Mouse (Mus musculus): ENCODE results near the gene Mff. TPM values are rescaled to one million over a fixed set of nuclear protein-coding genes. Genes with fewer than 3 reads are reported as not detected.

Mff gene
- total and polyA plus RNA-seq, 2 experiments from 2014 or later, result 364 to 410 TPM

- WGBS, result 76% methylated on average over 4 of the region's 4 CpGs
- ATAC-seq (no peak), DNase-seq (ENCODE audit: low spot score) (no peak)
- Histone ChIP-seq H3K4me1 (ENCODE audit: insufficient read depth, low read length) (no peaks in the 10 kb centered on the region), H3K9ac (replicated peaks; ENCODE audit: low read length) (no peak overlapping the region), H3K4me3 (ENCODE audit: low read length) (no peak overlapping the region), H3K4me2 (ENCODE audit: low read depth, low read length) (no peak overlapping the region), H3K27ac (no peak overlapping the region), H3K9me3 (ENCODE audit: low read length) (no peaks in the 10 kb centered on the region), H3K27me3 (ENCODE audit: insufficient read depth, low read length) (no peaks in the 10 kb centered on the region), H3K36me3 (ENCODE audit: insufficient read depth, low read length) (0 out of 2 replicates have a peak, but pooled peaks cover 13% of the 10 kb centered on the region)
- TF ChIP-seq CTCF (IDR thresholded peaks at IDR 0.05; ENCODE audit: low read depth), result no peak
Measured at GRCm38 (mm10) chr1:82746408-82746807, 21.7 kb downstream of the Mff start.

- no peak for DNase-seq (ENCODE audit: low spot score)
Measured at GRCm38 (mm10) chr1:82747714-82748452, 23.2 kb downstream of the Mff start.

GRCm38 (mm10) chr1:82759520-82759919, 34.8 kb downstream of the Mff start:
- Histone ChIP-seq H3K27ac (no peak overlapping the region), H3K4me3 (ENCODE audit: low read length) (no peak overlapping the region), H3K27me3 (ENCODE audit: insufficient read depth, low read length) (no peaks in the 10 kb centered on the region), H3K9ac (replicated peaks; ENCODE audit: low read length) (no peak overlapping the region), H3K9me3 (ENCODE audit: low read length) (no peaks in the 10 kb centered on the region), H3K4me1 (ENCODE audit: insufficient read depth, low read length) (no peaks in the 10 kb centered on the region), H3K4me2 (ENCODE audit: low read depth, low read length) (no peak overlapping the region), H3K36me3 (ENCODE audit: insufficient read depth, low read length) (peaks cover 8% of the 10 kb centered on the region)
- no peak for ATAC-seq
- DNase-seq (ENCODE audit: low spot score), result no peak
- WGBS, result 95% methylated on average over 1 of the region's 1 CpGs
- TF ChIP-seq CTCF (IDR thresholded peaks at IDR 0.05; ENCODE audit: low read depth), result peak; percentile 37; the same call in 1 of the 2 replicates

More at GRCm38 (mm10) chr1:82747714-82748452, 23.2 kb downstream of the Mff start:
- no peak overlapping the region for H3K4me2 ChIP-seq (ENCODE audit: low read depth, low read length)
- no peak overlapping the region for H3K9ac ChIP-seq (replicated peaks; ENCODE audit: low read length)
- no peaks in the 10 kb centered on the region for H3K27me3 ChIP-seq (ENCODE audit: insufficient read depth, low read length)
- peaks cover 16% of the 10 kb centered on the region for H3K36me3 ChIP-seq (ENCODE audit: insufficient read depth, low read length)
- ATAC-seq, result no peak
- 91% methylated on average over 2 of the region's 2 CpGs for WGBS
- no peak overlapping the region for H3K27ac ChIP-seq
- H3K4me3 ChIP-seq (ENCODE audit: low read length), result no peak overlapping the region
- H3K9me3 ChIP-seq (ENCODE audit: low read length), result no peaks in the 10 kb centered on the region
- no peak for TF ChIP-seq CTCF (IDR thresholded peaks at IDR 0.05; ENCODE audit: low read depth)
- H3K4me1 ChIP-seq (ENCODE audit: insufficient read depth, low read length), result no peaks in the 10 kb centered on the region

DNA sequence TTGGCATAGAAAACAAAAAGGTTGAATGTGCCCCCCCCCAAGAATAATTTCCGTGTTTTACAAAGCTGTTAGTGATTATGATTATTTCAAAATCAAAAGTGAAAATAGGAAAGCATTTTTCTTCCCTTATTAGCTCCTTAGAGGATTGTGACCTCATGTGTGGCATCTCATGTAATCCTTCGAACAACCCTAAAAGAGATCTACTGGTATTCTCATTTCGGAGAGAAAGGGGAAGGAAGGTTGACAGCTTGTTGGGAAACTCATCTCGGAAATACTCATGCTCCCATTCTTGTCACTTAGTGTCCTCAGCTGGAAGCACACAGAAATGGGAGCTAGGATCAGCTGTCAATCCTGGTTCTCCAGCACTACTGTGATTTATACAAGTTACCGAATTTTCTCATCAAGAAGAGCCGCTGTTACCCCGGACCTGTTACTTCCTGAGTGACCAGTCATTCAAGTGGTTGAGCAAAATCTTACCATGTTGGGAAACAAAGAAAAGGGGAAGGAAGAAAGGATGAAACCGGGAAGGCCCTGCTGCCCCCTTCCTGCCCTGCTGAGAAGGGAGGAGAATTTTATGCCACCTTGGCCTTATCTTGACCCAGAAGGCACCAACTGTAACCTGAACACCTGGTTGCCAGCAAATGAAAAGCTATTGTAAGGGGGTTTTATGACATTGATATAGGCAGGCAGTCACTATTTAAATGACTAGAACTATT, 36.9 kb downstream of the Mff start:
- 93% methylated on average over 8 of the region's 8 CpGs for WGBS
- Histone ChIP-seq H3K4me3 (ENCODE audit: low read length) (no peak overlapping the region), H3K27ac (no peak overlapping the region), H3K9ac (replicated peaks; ENCODE audit: low read length) (no peak overlapping the region), H3K4me1 (ENCODE audit: insufficient read depth, low read length) (no peaks in the 10 kb centered on the region), H3K4me2 (ENCODE audit: low read depth, low read length) (no peak overlapping the region), H3K9me3 (ENCODE audit: low read length) (no peaks in the 10 kb centered on the region), H3K36me3 (ENCODE audit: insufficient read depth, low read length) (no peaks in the 10 kb centered on the region), H3K27me3 (ENCODE audit: insufficient read depth, low read length) (no peaks in the 10 kb centered on the region)
- no peak for TF ChIP-seq CTCF (IDR thresholded peaks at IDR 0.05; ENCODE audit: low read depth)
- ATAC-seq, result no peak
- no peak for DNase-seq (ENCODE audit: low spot score)

- H3K9me3 ChIP-seq (ENCODE audit: low read length), result no peaks in the 10 kb centered on the region
- peak; percentile 19 for TF ChIP-seq CTCF (IDR thresholded peaks at IDR 0.05; ENCODE audit: low read depth)
- 87% methylated on average over 1 of the region's 1 CpGs for WGBS
- no peak for DNase-seq (ENCODE audit: low spot score)
- no peak overlapping the region for H3K27ac ChIP-seq
- H3K4me1 ChIP-seq (ENCODE audit: insufficient read depth, low read length), result no peaks in the 10 kb centered on the region
- H3K27me3 ChIP-seq (ENCODE audit: insufficient read depth, low read length), result no peaks in the 10 kb centered on the region
- no peaks in the 10 kb centered on the region for H3K36me3 ChIP-seq (ENCODE audit: insufficient read depth, low read length)
- ATAC-seq, result no peak
- H3K9ac ChIP-seq (replicated peaks; ENCODE audit: low read length), result no peak overlapping the region
- no peak overlapping the region for H3K4me2 ChIP-seq (ENCODE audit: low read depth, low read length)
- H3K4me3 ChIP-seq (ENCODE audit: low read length), result no peak overlapping the region
Measured at GRCm38 (mm10) chr1:82762274-82762673, 37.6 kb downstream of the Mff start.

- no peaks in the 10 kb centered on the region for H3K9me3 ChIP-seq (ENCODE audit: low read length)
- H3K4me3 ChIP-seq (ENCODE audit: low read length), result no peak overlapping the region
- H3K9ac ChIP-seq (replicated peaks; ENCODE audit: low read length), result no peak overlapping the region
- H3K4me2 ChIP-seq (ENCODE audit: low read depth, low read length), result no peak overlapping the region
- ATAC-seq, result no peak
- H3K27ac ChIP-seq, result no peak overlapping the region
- no peaks in the 10 kb centered on the region for H3K36me3 ChIP-seq (ENCODE audit: insufficient read depth, low read length)
- 72% methylated on average over 1 of the region's 1 CpGs for WGBS
- DNase-seq (ENCODE audit: low spot score), result no peak
- TF ChIP-seq CTCF (IDR thresholded peaks at IDR 0.05; ENCODE audit: low read depth), result no peak
- H3K4me1 ChIP-seq (ENCODE audit: insufficient read depth, low read length), result no peaks in the 10 kb centered on the region
- H3K27me3 ChIP-seq (ENCODE audit: insufficient read depth, low read length), result no peaks in the 10 kb centered on the region
Measured at GRCm38 (mm10) chr1:82766227-82766626, 41.5 kb downstream of the Mff start.

DNA sequence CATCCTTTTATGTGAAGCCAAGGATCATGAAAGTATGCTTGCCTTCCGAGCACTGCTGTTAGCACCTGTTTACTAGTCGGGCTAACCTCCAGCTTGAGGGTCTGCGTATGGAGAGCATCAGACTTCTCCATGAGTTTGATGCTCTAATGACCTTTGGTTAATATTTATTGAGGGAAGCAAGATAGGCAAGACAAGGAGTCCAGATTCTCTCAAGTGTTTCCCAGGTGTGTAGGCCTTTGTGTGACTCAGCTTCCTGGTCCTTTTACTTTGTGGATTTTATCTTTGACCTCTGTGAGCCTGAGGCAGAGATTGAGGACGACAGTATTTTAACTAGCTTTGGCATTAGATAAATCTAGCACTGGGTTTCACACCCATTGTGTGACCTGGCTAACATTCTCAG, 42.0 kb downstream of the Mff start:
- no peaks in the 10 kb centered on the region for H3K36me3 ChIP-seq (ENCODE audit: insufficient read depth, low read length)
- no peak for TF ChIP-seq CTCF (IDR thresholded peaks at IDR 0.05; ENCODE audit: low read depth)
- no peaks in the 10 kb centered on the region for H3K27me3 ChIP-seq (ENCODE audit: insufficient read depth, low read length)
- H3K27ac ChIP-seq, result no peak overlapping the region
- no peaks in the 10 kb centered on the region for H3K4me1 ChIP-seq (ENCODE audit: insufficient read depth, low read length)
- H3K4me3 ChIP-seq (ENCODE audit: low read length), result no peak overlapping the region
- 82% methylated on average over 4 of the region's 4 CpGs for WGBS
- ATAC-seq (no peak), DNase-seq (ENCODE audit: low spot score) (no peak)
- H3K4me2 ChIP-seq (ENCODE audit: low read depth, low read length), result no peak overlapping the region
- no peak overlapping the region for H3K9ac ChIP-seq (replicated peaks; ENCODE audit: low read length)
- no peaks in the 10 kb centered on the region for H3K9me3 ChIP-seq (ENCODE audit: low read length)

Measured in hindbrain, postnatal 0 days (tissue).